Mouse (Mus musculus): ENCODE data around the gene Npm3. TPM values are rescaled to one million over a fixed set of nuclear protein-coding genes. Genes with fewer than 3 reads are reported as not detected.

The Npm3 gene
- total RNA-seq, 2 experiments from 2014 or later = 10.4 to 10.9 TPM

DNA sequence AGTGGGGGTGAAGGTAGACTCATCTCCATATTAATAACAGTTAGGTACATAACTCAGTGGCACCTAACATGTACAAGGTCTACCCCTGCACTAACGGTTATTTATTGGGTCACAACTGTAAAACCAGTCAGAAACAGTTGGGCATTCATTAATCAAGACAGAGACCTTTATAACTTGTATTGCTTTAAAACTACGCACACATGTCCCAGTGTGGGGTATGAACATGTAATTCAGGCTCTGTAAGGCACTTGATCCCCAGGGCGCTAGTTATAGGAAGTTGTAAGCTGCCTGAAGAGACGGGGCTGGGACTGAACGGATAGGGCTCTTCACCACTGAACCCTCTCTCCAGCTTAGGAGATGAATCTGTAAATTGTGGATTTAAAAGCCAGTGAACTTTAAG is 9.3 kb upstream of the Npm3 start:
- DNase-seq (ENCODE audit: extremely low spot score in 1 of 2, low spot score in 1 of 2) = no peak

DNA sequence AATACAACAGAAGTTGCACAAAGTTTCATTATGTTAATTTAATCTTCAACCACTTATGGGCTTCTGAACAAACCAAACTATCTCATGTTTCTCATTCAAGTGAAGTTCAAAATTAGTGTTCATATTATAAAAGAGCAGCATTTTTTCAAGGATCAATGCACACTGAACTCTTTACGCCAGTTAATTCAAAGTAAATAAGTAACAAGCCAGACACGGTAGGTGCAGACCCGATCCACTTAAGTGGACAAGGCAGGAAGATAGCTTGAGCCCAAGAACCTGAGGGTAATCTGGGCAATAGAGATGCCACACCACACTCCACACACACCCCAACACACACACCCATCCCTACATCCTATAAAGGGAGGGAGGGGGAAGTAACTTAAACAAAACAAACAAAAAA is 4.2 kb upstream of the Npm3 start:
- no peak for DNase-seq (ENCODE audit: extremely low spot score in 1 of 2, low spot score in 1 of 2)

DNA sequence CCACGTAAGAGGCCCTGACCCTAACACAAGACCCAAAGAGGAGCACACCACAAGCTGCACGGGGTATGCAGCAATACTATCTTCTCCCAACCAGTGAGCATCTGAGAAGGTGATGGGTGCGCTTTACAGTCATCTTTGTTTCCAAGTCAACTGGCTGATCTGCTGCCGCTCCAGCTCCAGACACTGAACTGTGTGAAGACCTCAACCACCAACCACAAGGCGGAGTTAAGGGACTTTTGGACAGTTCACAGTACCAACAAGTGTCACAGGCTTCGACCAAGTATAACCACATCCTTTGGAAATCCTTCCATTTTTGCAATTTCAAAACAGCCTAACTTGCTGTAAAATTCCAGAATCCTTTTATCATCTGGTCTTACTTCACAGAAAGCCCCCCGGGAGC is 2.5 kb upstream of the Npm3 start:
- no peak for DNase-seq (ENCODE audit: extremely low spot score in 1 of 2, low spot score in 1 of 2)

DNA sequence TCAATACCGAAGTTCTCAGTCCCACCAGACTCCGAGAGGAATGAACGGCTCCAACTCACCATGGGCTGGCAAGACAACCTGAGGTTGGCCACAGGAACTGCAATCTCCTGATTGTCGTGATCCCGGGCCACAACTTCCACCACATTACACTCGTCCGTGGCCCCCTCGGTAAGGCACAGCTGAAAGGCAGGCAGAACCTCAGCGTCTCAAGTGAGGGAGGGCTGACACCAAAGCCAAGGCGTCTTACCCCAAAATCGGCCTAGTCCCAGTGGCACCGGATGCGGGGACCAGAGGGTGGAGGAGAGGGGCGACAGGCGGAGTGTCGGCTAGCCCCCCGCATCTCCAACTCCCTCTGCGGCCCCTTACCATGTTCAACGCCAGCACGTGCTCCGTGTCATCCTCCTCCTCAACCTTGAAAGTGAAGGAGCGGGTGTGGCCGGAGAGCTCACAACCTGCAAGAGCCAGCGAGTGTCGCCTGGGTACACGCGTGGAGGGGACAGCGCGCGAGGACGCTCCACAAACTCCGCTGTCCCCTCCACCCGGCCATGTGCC is 624 bp downstream of the Npm3 start:
- no peak for DNase-seq (ENCODE audit: extremely low spot score in 1 of 2, low spot score in 1 of 2)

DNA sequence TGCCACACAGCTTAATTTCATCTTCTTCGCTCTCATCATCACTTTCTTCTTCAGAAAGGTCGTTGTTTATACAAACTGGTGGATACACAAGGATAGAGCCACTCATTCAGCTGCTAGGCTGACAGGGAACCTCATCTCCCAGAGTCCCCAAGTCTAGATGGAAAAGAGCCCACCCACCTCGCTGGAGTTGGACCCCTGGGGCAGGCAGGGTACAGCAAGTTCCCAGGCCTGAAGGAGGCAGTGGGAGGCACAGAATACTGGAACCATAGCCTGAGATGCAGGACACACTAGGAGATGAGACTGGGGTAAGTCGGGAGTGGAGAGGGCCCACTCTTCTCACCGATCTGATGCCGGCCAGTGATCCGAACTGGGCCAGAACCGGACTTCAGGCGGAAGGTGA is 1.2 kb downstream of the Npm3 start:
- no peak for DNase-seq (ENCODE audit: extremely low spot score in 1 of 2, low spot score in 1 of 2)

DNA sequence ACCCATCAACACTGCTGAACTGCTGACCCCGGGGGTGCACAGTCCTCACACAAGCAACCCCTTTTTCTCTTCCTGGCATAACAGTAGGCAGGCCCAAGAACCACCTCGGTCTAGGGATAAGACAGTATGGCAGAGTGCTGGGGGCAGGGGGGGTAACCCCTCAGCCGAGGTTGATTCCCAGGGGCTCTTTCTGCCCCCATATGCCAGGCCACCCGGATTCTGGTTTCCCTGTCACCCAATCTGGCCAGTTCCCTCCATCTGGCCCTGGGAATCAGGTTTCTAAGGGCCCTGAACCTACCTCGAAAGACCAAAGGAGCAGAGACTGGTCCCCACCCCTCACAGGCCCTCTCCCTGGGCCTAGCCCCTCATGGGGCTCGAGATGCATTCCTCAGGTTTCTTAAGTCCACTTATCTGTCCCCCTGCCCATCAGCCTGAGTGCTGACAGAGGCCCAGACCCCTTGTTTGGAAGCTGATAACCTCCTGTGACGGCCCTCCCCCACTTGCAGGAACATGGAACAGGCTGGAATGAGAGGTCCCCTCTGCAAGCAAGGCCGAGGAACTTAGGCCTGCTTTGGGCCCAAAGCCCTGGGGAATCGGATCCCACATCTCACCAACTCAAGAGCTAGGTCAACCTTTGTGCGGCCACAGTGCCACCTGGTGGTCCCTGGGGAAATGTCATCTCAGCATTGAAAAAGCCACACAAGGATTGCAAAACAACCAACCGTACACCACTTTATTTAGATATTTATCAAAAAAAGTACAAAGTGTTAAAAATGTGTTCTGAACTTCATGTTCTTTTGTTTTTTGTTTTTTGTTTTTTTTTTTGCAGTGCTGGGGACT is 2.1 kb downstream of the Npm3 start:
- peak; percentile 79 to 96 for DNase-seq (ENCODE audit: extremely low spot score in 1 of 2, low spot score in 1 of 2)

DNA sequence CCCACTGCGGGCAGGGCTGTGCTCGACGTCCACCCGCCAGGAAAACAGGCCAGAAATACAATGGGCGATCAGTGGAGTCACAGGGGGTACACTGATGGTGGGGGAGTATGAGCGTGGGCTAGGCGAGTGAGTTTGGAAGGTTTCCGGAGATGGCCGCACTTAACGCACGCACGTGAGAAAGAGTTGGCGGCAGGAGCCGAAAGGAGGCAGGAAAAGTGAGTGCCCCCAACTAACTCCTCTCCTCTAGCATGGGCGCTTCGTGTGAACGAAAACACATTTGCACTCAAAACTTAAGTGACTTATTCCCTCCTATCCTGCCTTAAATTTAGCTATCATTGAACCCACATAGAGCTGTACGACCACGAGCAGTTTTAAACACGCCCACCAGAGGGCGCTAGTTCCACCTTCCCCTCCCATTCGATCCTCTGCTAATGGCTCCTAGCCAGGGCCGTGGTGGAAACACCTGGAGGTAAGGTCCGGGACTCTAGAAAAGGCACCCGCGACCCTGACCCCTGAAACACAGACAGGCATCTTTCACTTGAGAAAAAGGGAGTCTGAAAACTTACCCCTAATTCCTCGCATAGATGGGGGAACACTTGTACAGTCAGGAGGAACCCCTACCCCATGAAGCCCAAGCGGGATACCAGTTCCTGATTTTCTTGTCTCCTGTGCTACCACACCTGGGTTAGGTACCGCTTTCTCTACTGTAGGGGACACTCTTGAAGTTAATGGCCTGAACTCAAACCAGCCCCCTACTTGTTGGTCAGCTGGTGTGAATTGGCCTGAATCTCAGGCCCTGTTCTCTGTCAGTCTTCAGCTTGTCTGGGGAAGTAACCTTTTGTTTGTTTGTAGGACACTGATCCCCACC is 3.0 kb downstream of the Npm3 start:
- DNase-seq (ENCODE audit: extremely low spot score in 1 of 2, low spot score in 1 of 2) = peak; percentile 59 to 80

DNA sequence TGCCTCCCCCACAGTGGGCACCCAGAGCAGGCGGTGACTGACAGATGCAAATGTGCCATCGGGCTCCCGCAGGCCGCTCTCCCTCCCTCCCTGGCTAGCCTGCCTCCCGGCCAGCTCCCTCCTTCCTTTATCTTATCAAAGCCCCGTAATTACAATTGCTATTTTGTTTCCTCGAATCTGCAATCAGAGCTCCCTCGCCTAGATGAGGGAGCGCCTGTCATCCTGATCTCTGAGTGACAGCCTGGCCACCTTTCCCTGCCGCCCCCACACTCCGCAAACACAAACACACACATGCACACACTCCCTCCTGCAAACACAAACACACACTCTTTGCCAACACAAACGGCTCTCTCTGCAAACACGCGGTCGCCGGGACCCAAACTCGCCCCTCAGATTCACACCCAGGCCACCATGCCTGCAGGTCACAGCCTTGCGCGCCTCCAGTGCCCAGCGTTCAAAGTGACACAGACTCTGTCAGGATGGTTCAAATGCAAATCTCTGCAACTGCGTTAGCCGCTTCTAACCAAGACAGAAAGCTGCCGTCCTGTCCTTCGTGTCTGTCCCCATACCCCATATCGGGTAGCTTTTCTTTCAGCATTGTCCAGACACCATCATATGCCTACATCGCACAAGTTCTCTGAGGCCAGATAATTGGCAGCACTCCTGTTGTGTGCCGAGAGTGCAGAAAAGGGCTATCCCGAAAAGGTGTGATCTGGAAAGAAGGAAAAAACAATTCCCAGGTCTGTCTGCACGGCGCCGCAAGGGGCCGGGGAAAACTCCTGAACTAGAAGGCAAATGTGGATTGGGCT is 3.8 kb downstream of the Npm3 start:
- no peak for DNase-seq (ENCODE audit: extremely low spot score in 1 of 2, low spot score in 1 of 2)

DNA sequence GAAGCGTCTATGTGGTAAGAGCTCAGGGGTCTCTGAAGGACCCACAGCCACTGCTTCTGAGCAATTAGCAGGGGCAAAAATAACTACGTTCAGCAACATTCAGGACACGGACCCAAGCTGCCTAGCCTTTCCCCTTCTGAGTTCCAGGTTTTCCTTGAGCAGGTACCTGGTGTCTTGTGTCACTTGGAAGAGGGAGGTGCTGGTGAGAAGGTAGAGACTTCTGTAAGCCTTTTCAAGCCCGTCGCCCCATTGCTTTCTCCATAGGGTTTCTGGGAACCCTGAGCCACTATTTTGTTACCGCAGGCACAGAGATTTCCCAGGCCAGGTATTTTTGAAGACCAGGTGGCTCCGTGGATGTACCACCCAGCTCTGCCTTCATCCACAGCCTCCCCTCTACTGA is 5.8 kb downstream of the Npm3 start:
- DNase-seq (ENCODE audit: extremely low spot score in 1 of 2, low spot score in 1 of 2) = no peak

DNA sequence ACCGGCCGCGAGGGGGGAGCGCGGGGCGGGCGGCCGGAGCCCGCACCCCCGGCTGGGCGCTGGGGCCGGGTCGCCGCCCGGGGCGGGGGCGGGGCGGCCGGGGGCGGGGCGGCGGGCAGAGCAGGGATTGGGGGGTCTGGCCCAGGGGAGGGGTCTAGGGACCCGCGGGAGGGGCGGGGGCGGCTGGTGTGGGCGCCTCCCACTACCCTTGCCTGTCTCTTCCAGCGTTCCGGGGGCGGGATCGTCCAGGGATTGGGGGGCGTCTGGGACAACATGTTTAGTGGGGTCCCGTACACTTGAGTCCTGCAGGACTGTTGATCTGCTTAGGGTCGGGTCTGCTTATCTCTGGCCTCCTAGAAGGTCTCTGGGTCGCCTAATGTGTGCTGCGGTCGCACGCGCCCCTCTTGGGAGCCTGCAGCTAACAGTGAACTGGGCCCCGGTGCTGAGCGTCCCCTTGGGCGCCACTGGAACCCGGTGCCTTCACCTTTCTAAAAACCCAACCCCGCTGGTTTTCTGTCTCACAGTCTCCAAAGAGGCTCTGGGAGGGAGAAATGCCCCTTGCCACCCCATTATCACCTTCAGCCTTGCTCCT is 6.3 kb downstream of the Npm3 start:
- DNase-seq (ENCODE audit: extremely low spot score in 1 of 2, low spot score in 1 of 2) = no peak

DNA sequence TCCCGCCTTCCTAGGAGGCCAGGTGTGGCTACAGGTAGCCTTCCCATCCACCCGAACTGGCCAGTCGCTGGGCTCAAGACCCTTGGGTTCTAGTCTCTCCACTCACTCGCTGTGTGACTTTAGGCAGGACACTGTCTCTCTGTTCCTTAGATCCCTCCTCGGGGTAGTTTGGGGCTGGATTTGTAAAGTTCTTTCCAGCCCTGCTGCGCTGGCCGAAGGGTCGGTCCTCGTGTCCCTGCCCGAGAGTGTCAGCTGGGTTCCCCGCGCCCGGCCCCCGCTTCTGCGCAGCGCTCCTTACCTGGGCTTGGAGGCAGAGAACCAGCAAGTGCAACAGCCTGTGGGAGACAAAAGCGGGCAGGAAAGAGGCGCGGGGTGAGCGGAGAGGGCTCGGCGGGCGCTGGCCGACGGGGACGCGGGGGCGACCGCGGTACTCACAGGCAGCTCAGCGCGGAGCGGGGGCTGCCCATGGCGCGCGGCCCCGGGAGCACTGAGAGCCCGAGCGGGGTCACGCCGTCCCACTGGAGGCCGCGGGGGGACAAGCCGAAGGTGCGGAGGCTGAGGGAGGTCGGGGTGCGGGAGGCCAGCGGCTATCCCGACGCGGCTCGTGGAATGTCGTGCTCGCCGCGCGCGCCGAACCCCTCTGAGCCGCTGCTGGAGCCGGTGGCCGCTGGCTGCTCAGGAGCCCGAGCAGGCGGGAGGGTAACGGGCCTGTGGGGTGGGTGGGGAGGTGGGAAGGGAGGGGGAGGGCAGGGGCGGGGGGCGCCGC is 7.0 kb downstream of the Npm3 start, which contains the start of gene Fgf8:
TSS of gene Fgf8 (minus strand) at position 698 of the 766 bp plus-strand sequence.
- no peak for DNase-seq (ENCODE audit: extremely low spot score in 1 of 2, low spot score in 1 of 2)

DNA sequence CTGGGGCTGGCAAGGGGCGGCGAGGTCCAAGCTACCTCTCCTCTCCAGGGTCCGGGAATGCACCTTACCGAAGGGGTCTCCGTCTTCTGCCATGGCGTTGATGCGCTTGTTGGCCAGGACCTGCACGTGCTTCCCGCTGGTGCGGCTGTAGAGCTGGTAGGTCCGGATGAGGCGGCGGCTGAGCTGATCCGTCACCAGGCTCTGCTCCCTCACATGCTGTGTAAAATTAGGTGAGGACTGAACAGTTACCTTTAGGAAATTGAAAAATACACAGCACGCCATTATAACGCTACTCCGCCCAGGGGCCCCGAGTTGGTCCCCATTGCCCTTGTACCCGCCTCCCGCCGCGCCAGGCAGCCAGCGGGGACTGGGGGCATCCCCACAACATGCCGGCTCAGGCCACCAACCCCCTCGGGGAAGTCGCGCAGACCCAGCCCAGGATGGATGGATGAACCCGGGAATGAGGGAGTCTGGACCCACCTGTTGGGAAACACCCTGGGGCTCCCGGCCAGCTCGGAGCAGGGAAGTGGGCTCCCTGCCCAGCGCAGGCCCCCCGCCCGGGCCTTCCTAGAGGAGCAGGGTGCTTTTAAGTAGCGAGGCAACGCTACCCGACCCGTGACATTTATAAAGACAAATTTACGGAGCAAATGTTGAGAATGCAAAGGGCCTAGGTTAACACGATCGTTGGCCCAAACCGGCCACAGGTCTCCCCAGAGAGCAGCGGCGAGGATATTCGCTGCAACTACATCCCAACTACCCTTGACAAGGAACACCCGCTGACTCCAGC is 7.8 kb downstream of the Npm3 start:
- no peak for DNase-seq (ENCODE audit: extremely low spot score in 1 of 2, low spot score in 1 of 2)

DNA sequence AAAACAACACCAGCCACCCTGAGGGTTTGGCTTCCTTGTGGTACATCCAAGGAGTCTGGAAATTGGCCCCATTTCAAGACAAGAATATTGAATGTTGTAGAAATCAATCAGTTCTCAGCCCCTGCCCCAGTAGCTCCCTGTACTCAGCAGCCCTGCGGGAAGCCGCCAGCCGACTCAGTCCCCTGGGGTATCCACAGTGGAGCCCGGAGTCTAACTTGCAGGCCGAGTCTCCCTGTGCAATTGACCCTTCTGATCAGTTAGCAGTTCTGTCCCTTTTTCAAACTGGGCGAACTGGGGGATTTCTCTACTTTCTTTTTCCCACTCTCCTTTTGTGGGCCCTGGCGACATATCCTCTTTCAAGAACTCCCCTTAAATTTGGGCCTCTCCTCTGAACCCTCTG is 8.6 kb downstream of the Npm3 start:
- DNase-seq (ENCODE audit: extremely low spot score in 1 of 2, low spot score in 1 of 2) = no peak

DNA sequence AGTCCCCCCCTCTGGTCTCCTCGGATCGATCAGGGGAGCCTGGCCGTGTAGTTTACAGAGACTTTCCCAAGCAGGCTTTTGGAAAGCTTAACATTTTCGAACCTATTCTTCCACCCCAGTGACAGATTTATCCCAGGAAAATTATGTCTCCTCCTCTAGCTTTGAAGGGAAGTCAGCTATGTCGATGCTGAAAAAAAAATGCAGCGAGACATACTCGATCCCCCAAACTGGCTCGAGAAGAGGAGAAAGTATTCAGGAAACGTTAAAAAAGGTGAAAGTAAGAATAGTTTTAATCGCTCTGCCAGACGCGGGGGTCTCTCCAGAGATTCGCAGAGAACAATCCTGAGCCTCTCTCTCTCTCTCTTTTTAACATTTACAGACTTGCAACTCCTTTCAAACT is 9.2 kb downstream of the Npm3 start:
- DNase-seq (ENCODE audit: extremely low spot score in 1 of 2, low spot score in 1 of 2) = no peak

DNA sequence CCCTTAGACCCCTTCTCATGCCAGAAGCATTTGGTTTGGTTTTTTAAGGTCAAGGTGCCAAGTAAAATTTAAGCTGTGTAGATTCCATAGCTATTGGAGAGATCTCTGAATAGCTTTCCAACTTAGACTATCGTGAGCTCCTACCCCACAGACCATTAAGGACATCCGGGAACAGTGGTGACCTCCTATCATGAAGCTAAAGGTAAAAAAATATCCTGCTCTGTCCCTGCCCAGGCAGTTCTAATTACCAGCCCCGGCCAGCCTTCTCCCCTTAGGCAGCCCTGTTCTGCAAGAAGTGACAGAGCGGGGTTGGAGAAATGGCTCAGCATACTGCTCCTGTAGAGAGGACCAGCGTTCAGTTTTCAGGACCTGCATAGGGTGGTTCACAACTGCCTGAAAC is 10.9 kb downstream of the Npm3 start:
- no peak for DNase-seq (ENCODE audit: extremely low spot score in 1 of 2, low spot score in 1 of 2)

DNA sequence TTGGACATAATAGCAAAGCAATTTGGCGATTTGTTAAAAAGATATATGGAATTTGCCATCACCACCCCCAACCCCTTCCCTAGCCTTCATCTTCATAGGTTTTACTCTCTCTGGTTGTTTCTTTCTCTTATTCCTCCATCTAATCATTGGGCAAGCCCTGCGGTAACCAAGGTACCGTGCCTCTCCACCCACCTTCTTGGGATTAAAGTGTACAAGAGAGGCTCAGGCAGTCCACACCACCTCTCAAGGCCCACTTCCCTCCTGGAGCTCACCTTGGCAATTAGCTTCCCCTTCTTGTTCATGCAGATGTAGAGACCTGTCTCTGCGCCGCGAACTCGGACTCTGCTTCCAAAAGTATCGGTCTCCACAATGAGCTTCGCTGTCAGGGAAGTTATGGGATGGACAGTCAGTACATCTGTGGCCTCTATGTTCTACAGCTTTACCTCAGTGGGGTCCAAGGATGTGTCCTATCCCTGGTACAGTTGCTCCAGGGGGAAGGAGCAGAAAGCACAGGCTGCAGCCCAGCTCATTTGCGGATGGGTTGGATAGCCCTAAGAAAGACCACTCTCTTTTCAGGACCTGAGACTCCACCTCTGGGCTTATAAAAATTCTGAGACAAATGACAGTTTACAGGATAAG is 11.4 kb downstream of the Npm3 start:
- DNase-seq (ENCODE audit: extremely low spot score in 1 of 2, low spot score in 1 of 2) = no peak

DNA sequence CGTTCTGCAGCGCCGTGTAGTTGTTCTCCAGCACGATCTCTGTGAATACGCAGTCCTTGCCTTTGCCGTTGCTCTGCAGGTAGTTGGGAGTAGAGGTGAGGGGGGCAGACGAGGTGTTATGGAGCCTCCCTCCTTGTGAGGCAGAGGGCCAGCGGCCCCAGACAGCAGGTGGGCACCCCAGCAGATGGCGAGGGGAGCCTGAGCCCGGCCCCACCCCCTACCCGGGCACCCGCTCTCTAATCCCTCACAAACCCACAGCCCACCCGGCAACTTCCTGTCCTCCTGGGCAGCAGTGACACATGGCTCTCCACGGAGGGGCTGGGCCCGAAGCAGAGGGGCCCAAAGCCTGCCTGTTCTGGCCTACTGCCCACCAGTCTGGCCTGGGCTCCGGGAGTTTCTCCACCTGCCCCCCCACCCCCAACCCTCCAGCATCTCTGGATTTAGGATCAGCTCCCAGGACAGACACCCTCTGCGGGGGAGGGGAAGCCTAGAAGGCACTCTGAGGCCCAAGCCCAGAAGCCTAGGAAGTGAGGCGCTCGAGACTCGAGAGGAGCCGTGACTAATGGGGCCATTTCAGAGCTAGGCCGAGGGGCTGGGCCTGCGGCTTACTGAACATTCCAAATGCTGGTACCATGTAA is 12.1 kb downstream of the Npm3 start:
- DNase-seq (ENCODE audit: extremely low spot score in 1 of 2, low spot score in 1 of 2) = no peak

DNA sequence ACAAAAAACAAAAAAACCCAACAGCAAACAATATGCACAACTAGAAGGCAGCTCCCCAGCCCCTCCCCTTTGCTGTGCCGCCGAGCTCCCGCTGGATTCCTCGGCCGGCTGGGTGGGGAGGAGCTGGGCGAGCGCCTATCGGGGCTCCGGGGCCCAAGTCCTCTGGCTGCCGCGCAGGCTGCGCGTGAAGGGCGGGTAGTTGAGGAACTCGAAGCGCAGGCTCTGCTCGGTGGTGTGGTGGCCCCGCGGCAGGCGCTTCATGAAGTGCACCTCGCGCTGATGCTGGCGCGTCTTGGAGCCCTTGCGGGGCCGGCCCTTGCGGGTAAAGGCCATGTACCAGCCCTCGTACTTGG is 12.6 kb downstream of the Npm3 start:
- peak in 1 of 2 experiments; percentile 39 for DNase-seq (ENCODE audit: extremely low spot score in 1 of 2, low spot score in 1 of 2)

Measured in layer of hippocampus, postnatal 25 days (tissue).